Mouse (Mus musculus) urinary bladder, adult 2 months (tissue): Measurements from ENCODE around the gene Npffr2. TPM values are rescaled to one million over a fixed set of nuclear protein-coding genes. Genes with fewer than 3 reads are reported as not detected.

Experiments
- polyA plus RNA-seq: library from polyadenylated mRNA; depleted of rRNA; stranded (reverse); fragments of >200 nt; gene quantifications from 2 replicates; pipeline ENCODE4 v1.2.3, GENCODE M21; 2012; rRNA removed

Gene Npffr2
- polyA plus RNA-seq, 1 experiment = not detected

Other genes starting within 250 kb of the Npffr2 start
- gene Gc, start 69.5 kb upstream of the Npffr2 start, polyA plus RNA-seq = 0.09 TPM in 1 of 2 replicates, not detected in the other